Mouse (Mus musculus) frontal cortex, adult (tissue): Measurements from ENCODE around the gene Rbm42.
A peak's percentile ranks its signal among the peaks of the same experiment; 100 is the strongest.

Experiments
- ATAC-seq: cut with Nextera tagmentation; 2 replicates; pipeline ENCODE4 v1.9.2; 2017; ENCODE audit warnings: mild to moderate bottlenecking, moderate library complexity, mixed read lengths; ENCODE audit not compliant: low TSS enrichment

Rbm42 gene

DNA sequence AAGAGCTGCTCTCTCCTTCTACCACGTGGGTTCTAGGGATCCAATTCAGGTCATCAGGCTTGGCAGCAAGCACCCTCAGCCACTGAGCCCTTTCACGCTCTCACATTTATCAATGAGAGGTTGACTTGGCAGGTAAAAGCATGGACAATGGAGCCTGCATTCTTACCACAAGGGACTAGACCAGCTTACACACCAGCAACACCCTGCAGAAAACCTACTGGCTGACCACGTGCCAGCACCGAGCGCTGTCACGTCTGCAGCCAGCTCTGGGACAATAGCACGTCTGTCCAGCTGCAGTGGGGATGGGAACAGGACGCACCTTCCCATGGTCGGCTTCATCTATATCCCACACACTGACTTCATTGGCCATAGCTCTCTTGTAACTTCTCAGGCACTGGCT is 31.5 kb downstream of the Rbm42 start:
- no peak for ATAC-seq

DNA sequence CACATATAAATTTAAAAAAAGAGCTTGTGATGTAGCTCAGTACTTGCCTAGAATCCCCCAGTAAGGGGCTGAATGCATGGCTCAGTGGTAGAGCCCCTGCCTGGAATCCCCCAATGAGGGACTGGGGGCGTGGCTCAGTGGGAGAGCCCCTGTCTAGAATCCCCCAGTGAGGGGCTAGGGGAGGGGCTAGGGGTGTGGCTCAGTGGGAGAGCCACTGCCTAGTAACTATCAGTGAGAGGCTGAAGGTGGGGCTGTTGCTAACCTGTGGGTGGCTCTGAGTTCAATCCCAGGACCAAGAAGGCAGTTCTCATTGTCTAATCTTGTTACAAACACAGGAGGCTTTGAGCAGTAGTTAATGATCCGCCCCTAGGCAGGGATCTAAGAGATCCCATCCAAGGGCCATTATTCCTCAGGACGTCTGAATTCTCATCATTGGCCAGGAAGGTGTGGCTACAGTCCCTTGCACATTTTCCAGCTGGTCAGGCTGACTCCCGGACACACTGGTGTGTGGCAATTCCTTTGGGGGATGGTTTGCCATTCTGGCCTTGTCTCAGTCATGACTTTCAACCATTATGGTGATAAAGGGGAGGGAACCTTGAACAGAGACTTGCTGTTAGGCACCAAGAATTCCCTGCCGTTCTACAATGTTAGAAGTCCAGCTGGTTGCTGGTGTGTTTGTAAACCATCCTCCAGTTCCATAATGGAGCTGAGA is 34.9 kb downstream of the Rbm42 start:
- no peak for ATAC-seq

- ATAC-seq: no peak
Measured at GRCm38 (mm10) chr7:30614454-30614853, 35.7 kb downstream of the Rbm42 start.

- no peak for ATAC-seq
Measured at GRCm38 (mm10) chr7:30613529-30614112, 36.5 kb downstream of the Rbm42 start.

DNA sequence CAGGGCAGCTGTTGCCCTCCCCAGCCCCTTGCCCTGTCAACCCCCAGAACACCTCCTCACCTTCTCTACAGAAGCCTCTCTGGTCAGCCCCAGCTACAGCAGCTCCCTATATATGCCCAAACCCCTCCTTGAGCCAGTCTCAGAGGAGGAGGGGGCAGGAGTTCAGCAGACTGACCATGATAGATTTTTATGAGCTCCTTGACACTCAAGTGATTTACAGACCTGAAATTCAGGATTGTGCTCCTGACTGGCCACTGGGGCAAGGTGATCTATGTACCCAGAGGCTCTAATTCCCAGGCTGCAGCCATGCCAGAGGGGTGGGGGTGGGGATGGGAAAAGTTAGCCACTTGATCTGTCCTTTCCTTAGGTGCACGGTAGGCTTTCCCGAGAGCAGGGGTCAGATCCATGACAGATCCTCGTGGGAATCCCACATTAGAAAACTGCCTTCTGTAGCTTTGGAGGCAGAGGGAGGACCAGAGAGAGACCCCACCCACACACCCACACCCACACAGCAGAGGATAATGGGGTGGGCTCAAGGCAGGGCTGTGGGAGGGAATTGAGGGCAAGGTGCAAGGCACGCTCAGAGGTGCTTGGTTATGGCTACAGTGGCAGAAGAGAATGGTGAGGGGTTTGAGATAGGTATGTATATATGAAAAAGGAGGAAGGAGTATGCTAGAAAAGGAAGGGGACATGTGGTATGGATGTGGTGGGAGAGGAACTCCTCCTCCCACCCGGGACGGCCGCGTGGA is 37.3 kb downstream of the Rbm42 start, which contains the start of gene Upk1a:
TSS of gene Upk1a (minus strand) at position 194 of the 749 bp plus-strand sequence.
- no peak for ATAC-seq

DNA sequence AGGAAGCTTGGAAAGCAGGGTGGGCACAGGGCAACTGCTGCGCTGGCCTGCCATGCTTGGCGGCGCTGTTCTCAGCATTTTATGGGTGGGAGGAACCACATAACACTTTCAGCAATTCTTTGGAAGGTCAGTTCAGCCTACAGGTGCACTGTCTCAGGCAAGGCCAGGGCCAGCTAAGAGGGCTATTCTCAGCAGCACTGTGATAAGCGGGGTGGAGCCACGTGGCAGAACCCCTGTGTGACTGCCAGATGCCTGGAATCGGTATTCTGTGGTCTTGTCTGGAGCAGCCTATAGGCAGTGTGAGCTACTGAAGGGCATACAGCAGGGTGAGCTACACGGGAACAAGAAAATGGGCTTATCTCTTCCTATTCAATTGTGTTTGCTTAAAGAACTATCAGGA is 40.1 kb downstream of the Rbm42 start:
- ATAC-seq: no peak

DNA sequence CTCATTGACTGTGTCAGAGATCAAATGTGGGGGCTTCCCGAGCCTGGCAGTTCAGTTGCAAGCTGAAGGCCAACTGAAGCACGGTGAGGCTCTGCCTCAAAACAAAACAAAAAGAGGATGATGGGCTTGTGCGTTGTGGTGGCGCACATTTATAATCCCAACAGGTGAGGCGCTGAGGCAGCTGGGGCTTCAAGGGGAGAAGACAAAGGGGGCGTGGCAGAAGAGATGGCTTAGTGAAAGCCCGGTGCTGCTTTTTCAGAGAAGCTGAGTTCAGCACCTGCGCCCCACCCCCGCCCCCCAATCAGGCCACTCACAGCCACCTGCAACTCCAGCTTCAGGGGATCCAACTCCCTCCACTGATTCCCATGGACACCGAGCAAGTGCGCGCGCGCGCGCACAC is 41.6 kb downstream of the Rbm42 start:
- no peak for ATAC-seq

DNA sequence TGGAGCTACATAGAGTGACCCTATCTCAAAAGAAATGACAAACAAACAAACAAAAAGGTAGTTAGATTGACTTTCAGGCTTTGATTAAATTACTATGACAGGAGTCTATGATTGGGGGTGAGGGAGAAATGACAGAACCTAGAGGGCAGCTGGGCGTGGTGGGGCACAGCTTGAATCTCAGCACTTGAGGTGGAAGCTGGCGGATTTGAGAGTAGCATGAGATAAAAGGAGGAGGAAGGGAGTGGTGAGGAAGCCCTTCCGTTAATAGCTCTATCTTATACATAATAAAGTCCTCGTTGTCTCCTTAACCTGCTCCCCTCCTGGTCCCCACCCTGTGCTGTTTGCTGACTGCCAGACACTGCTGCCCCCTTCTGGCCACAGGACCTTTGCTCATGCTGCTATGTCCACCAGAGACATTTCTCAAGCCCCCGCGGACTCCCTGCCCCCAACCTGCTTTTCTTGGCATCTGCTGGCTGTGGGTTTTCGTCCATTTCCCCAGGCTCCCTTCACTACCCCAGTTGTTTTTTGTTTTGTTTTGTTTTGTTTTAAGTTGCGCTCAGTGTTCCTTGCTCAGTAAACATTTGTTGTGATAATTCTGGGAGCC is 42.3 kb downstream of the Rbm42 start:
- ATAC-seq: no peak

- ATAC-seq: no peak
Measured at GRCm38 (mm10) chr7:30604944-30605343, 45.2 kb downstream of the Rbm42 start.

DNA sequence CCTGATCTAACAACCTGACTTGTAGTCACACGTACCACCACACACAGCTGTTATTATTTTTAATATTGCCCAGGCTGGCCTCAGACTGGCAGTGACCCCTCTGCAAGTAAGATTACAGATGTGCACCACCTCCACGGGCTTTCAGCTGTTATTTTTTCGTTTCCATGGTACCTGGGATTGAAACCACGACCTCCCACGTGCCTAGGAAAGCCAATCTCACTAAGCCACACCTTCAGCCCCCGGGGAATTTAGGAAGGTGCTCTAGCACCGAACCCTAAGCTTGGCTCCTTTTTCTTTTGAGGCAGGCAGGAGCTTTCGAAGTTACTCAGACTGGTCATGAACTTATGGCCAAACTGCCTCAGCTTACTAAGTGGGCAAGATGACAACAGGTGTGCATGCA is 45.7 kb downstream of the Rbm42 start:
- ATAC-seq: no peak

DNA sequence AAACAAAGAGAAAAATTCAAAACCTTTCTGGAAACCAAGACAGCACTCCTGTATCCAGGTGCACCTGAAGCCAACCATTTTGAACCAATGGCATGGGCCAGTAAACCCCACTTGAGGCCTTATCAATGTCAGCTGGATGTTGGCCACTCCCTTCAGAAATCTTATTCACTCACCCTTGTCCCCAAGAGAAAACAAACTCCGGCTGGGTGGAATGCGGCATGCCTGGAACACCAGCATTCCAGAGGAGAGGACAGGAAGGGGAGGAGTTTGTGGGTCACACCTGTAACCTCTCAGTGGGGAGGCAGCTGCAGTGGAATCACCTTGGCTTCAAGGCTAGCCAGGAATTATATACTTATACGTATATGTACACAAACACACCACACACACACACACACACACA is 47.5 kb downstream of the Rbm42 start:
- no peak for ATAC-seq

GRCm38 (mm10) chr7:30600651-30601050 is 49.5 kb downstream of the Rbm42 start:
- no peak for ATAC-seq

GRCm38 (mm10) chr7:30599933-30600353 is 50.2 kb downstream of the Rbm42 start:
- peak; percentile 98 for ATAC-seq

DNA sequence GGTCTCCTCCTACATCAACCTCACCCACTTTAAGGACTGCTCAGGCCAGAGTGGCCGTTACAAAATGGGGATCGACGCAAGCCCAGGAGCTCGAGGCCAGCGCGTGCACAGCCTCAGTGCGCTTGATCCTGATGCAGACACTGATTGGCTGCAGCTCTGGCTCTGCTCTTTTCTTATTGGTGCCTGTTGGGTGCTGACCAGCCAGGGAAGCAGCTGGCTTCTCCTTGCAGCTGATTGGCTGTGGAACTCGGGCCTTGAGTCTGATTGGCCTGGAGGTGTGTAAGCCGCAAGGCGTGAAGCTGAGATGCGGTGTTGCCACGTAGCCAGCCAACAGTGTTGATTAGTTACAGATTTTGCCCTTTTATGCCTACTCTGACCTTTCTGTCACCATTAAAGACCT is 51.3 kb downstream of the Rbm42 start, which contains the start of gene Zbtb32:
TSS of gene Zbtb32 (minus strand) at position 124 of the 400 bp plus-strand sequence.
- no peak for ATAC-seq

DNA sequence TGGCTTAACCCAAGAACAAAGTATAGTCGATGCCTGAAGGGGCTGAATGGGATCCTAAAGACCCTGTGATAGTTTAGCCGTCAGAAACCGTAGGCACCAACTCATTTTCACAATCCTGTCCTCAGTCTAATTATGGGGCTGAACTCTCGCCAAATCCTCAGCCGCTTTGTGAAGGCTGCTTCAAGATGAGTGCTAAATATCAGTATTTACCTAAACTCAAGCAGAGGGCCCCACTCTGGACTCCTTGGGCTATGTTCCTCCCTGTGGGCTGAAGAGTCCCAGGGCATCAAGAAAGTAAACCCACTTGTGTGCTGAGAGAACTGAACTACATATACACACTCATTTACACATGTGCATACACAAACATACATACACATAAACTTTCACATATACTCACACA is 53.3 kb downstream of the Rbm42 start:
- ATAC-seq: no peak

DNA sequence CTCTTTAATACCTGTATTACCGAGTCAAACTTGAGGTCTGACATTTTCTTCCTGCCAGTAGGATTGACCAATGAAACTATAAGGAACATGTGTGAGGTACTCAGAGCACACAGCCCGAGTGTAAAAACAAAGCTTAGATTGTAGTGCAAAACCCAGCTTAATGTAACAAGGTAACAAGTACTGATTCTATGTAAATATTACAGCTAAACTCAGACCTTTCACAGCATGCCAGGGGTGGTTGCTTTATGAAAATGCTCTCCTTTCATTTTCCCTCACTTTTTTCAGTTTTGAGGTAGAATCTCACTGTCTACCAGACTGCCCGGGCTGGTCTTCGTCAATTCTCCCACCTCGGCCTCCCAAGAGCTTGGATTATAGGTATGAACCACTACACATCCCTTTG is 54.0 kb downstream of the Rbm42 start:
- ATAC-seq: no peak

GRCm38 (mm10) chr7:30594510-30595024 is 55.5 kb downstream of the Rbm42 start:
- no peak for ATAC-seq

- ATAC-seq: no peak
Measured at GRCm38 (mm10) chr7:30593579-30594509, 56.3 kb downstream of the Rbm42 start.

- ATAC-seq: no peak
Measured at GRCm38 (mm10) chr7:30592772-30593423, 57.2 kb downstream of the Rbm42 start.

GRCm38 (mm10) chr7:30591605-30591951 is 58.5 kb downstream of the Rbm42 start:
- ATAC-seq: no peak
